Mouse (Mus musculus) heart, postnatal 10 days (tissue): Measurements from ENCODE around the gene Aqp7. TPM values are rescaled to one million over a fixed set of nuclear protein-coding genes. Genes with fewer than 3 reads are reported as not detected.

Experiments
- DNase-seq, 2 experiments: peaks; one replicate each; pipeline ENCODE4 v3.0.0; 2021
- intact Hi-C: fragments of 180-260 bp; cut with DNase I; formaldehyde crosslinking; loops from one replicate; pipeline ENCODE4 v1.15.1; 2025
- microRNA-seq, 2 experiments: library from miRNA; unstranded; fragments of <30 nt; microRNA quantifications; one replicate each; pipeline ENCODE4 v1.2.0; 2022
- total RNA-seq, 2 experiments: library from RNA; stranded (reverse); gene quantifications; 2 replicates each; pipeline ENCODE4 v1.2.3; 2021

The Aqp7 gene
- total RNA-seq, 2 experiments from 2014 or later, result 35.0 to 36.4 TPM

DNA sequence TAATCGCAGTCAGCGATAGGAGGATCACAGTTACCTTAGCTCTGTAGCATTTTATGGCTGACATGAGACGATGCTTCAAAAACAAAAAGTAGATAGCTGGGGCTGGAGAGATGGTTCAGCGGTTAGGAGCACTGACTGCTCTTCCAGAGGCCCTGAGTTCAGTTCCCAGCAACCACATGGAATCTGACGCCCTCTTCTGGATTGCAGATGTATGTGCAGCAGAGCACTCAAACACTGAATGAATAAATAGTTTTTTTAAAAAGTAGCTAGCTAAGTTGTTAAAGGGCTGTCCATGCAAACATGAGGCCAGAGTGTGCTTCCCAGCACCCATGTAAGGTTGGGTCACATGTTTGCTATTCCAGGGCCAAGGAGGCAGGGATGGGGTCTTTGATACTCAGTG lies 26.8 kb downstream of the Aqp7 start:
- no peak for DNase-seq
- intact Hi-C loops, result no loop called here

DNA sequence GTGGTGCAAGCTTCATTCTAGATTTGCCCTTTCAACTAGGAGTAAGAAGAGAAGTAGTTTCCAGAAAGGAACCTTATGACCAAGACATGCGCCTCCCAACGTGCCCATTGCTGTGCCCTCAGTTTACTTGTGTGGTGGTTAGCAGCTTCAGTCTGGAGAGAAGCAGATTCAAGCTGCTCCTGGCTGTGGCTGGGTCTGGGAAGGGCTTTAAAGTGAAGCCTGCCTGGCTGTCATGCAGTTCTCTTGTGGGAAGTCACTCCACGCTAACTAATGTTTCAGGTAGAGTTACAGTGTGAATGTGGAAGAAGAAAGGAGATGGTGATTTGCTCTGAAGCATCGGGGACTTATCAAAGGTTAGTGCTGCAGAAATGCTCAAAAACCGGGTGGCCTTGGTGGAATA lies 32.1 kb downstream of the Aqp7 start:
- DNase-seq, result no peak
- intact Hi-C loops, result no loop called here

GRCm38 (mm10) chr4:41013351-41013750 lies 34.6 kb downstream of the Aqp7 start:
- DNase-seq, result no peak
- intact Hi-C loops, result no loop called here

DNA sequence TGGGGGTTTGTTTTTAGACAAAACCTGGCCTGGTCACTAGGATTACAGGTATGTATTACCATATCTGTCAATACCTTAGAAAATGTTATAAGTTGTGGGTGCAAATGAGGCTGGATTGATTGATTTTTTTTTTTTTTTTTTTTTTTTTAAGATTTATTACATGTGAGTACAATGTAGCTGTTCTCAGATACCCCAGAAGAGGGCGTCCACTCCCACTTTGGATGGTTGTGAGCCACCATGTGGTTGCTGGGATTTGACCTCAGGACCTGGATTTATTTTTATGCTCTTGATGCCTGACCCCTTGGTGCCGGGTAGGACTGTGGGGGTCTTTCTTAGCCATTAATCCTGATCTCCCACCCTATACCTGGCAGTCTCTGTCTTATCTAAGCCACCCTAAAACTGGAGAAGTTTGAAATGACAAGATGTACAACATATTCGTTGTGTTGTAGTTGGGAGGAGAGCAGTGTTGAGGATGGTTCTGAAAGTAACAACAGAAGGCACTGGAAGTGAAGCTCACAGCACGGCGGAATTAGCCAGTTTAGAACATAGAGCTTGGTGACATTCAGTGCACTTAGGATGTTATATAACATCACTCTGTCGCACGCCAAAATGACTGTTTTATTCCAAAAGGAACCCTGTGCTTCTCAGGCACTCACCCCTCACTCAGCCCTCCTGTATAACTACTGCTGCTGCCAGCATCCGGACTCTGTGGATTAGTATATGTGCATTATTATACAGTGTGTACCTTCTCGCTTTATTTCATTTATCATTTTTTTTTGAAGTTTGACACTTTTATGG lies 46.9 kb downstream of the Aqp7 start:
- intact Hi-C loops, result no loop called here
- DNase-seq, result no peak

DNA sequence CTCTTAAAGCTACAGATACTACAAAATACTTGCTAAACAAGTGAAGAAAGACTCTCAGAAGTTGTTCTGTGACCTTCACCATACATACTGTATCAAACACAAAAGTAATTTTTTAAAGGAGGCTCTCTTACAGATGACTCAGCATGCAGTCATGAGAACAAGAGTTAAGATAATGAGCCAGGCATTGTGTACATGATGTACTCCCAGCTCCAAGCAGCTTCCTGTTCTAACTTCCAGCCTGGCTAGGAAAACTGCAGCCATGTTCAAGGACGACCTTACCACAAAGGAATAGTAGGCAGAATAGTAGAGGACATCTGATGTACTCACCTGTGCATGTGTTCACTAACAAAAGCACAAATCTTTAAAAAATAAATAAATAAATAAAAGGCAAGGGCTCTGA lies 47.7 kb downstream of the Aqp7 start:
- DNase-seq, result no peak
- intact Hi-C loops, result no loop called here

GRCm38 (mm10) chr4:40997916-40998315 lies 50.0 kb downstream of the Aqp7 start:
- intact Hi-C loops, result no loop called here

GRCm38 (mm10) chr4:40996302-40996701 lies 51.6 kb downstream of the Aqp7 start:
- DNase-seq, result no peak

More at GRCm38 (mm10) chr4:40997916-40998315, 50.0 kb downstream of the Aqp7 start:
- DNase-seq, result no peak

GRCm38 (mm10) chr4:40989633-40990032 lies 58.3 kb downstream of the Aqp7 start:
- DNase-seq, result no peak
- intact Hi-C loops, result no loop called here

More at GRCm38 (mm10) chr4:40996302-40996701, 51.6 kb downstream of the Aqp7 start:
- intact Hi-C loops, result no loop called here

DNA sequence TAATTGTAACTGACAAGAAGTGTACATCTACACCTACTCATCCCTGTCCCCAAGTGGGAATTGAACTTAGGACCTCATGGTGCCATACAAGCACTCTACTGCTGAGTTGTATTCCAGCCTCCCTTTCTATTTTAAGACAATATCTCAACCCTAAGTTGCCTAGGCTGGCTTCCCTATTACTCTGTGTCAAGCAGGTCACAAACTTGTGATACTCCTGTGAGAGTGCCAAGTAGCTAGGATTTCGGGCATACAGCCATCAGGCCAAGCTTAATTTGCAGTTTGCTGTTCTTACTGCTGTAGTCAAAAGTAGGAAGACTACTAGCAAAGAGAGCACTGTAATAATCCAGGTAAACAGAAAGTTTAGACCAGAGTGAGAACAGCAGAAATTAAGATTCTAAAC lies 64.3 kb downstream of the Aqp7 start:
- intact Hi-C loops, result no loop called here
- peak; percentile 74 to 79 for DNase-seq

Small RNAs within 50 kb of the gene (microRNA-seq; reads per million reads assigned to microRNA genes)
- 0.35 to 0.71 reads per million in 2 experiments for gene Mir3094

Other genes starting within 250 kb of the Aqp7 start
- 100 to 1,000 TPM in 1 of 2 experiments, 10 to 100 TPM in 1; 95.5 to 103 TPM for gene B4galt1, start 194.1 kb downstream of the Aqp7 start, total RNA-seq
- gene Spink4, start 128.1 kb downstream of the Aqp7 start, total RNA-seq, result 1 to 10 TPM; 1.1 to 2.1 TPM
- 100 to 1,000 TPM; 202 to 209 TPM for gene Bag1, start 99.8 kb downstream of the Aqp7 start, total RNA-seq
- 10 to 100 TPM; 38.9 to 43.7 TPM for gene Chmp5, start 99.7 kb downstream of the Aqp7 start, total RNA-seq
- 10 to 100 TPM; 27.7 to 30.5 TPM for gene Nfx1, start 77.2 kb downstream of the Aqp7 start, total RNA-seq
- gene Aqp3, start 50.0 kb upstream of the Aqp7 start, total RNA-seq, result under 1 TPM in 1 of 2 experiments, not detected in 1; 0.53 TPM
- 10 to 100 TPM; 21.3 to 22.8 TPM for gene Nol6, start 76.3 kb upstream of the Aqp7 start, total RNA-seq
- 100 to 1,000 TPM; 123 to 137 TPM for gene Ube2r2, start 87.6 kb upstream of the Aqp7 start, total RNA-seq
- gene Ubap2, start 227.0 kb upstream of the Aqp7 start, total RNA-seq, result 10 to 100 TPM; 66.2 to 67.4 TPM